Mouse (Mus musculus) gastrocnemius, postnatal 10 days (tissue): ENCODE results near the gene Sypl2. TPM values are rescaled to one million over a fixed set of nuclear protein-coding genes. Genes with fewer than 3 reads are reported as not detected.
"Not testable (repeated sequence)": the region's sequence is repeated elsewhere in the genome, so short reads cannot be mapped to it uniquely, and the experiment has no call there.

Source experiments
- DNase-seq: peaks from one replicate; pipeline ENCODE4 v3.0.0; 2021; ENCODE audit warnings: mixed read lengths
- long read RNA-seq, 2 experiments: library from polyadenylated mRNA; stranded (forward); transcript quantifications; one replicate each; pipeline ENCODE4 v2.0.0; 2021
- total RNA-seq, 2 experiments: library from RNA; stranded (reverse); gene quantifications; 2 replicates each; pipeline ENCODE4 v1.2.3; 2021

Sypl2 gene
- 1,000 to 10,000 TPM in 1 of 2 experiments, 100 to 1,000 TPM in 1; 890 to 1,000 TPM for total RNA-seq
- long read RNA-seq, experiment 1, full-length matches to known transcripts = 1,917 of 2,289 reads
- long read RNA-seq, experiment 1, partial matches to known transcripts = 123 of 2,289 reads
- long read RNA-seq, experiment 1, other reads (novel, unspliced or antisense) = 249 of 2,289 reads
- long read RNA-seq, experiment 2, full-length matches to known transcripts = 1,736 of 2,117 reads
- long read RNA-seq, experiment 2, partial matches to known transcripts = 114 of 2,117 reads
- long read RNA-seq, experiment 2, other reads (novel, unspliced or antisense) = 267 of 2,117 reads

GRCm38 (mm10) chr3:108226558-108227350 is at the start of gene Sypl2:
Gene Sypl2, minus strand, starts transcription at chr3:108226648.
- DNase-seq = peak; percentile 78

GRCm38 (mm10) chr3:108259319-108259718 is 32.9 kb upstream of the Sypl2 start:
- DNase-seq = no peak

- DNase-seq = no peak
Observed at GRCm38 (mm10) chr3:108257831-108258500, 31.5 kb upstream of the Sypl2 start.

GRCm38 (mm10) chr3:108256719-108257637 is 30.5 kb upstream of the Sypl2 start, which contains the start of gene Psma5:
Gene Psma5, plus strand, starts transcription at chr3:108256926.
- peak; percentile 95 for DNase-seq

DNA sequence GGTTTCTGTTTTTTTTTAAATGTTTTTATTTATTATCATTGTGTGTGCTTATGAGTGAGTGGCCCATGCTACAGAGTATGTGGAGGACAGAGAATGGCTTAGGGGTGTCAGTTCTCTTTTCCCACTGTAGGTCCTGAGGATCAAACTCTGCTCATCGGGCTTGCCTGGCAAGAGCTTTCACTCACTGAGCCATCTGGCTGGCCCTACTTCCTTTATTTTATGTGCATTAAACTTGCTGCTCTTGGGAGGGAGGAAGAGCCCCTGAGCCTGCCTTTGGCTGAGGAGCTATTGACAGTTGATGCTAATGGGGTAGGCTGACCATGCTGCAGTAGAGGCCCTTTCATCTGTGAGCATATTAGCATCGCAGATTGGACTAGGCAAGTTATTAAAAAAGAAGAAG is 20.4 kb upstream of the Sypl2 start:
- DNase-seq = no peak

- DNase-seq = no peak
Observed at GRCm38 (mm10) chr3:108241243-108241839, 14.9 kb upstream of the Sypl2 start.

DNA sequence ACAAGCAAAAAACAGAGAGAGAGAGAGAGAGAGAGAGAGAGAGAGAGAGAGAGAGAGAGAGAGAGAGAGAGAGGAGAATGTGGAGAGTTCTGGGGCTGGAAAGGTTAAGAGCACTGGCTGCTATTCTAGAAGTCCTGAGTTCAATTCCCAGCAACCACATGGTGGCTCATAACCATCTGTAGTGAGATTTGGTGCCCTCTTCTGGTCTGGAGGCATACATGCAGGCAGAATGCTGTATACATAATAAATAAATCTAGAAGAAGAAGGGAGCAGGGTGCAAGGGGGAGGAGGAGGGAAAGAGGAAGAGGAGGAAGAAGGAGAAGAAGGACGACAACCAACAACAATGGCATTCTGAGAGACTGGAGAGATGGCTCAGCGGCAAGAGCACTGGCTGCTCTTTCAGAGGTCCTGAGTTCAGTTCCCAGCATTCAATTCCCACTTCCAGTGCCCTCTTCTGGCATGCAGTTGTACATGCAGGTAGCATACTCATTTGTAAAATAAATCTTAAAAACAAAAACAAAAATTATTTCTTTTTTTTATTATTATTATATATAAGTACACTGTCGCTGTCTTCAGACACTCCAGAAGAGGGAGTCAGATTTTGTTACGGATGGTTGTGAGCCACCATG is 11.1 kb upstream of the Sypl2 start:
- DNase-seq = not testable (repeated sequence)

DNA sequence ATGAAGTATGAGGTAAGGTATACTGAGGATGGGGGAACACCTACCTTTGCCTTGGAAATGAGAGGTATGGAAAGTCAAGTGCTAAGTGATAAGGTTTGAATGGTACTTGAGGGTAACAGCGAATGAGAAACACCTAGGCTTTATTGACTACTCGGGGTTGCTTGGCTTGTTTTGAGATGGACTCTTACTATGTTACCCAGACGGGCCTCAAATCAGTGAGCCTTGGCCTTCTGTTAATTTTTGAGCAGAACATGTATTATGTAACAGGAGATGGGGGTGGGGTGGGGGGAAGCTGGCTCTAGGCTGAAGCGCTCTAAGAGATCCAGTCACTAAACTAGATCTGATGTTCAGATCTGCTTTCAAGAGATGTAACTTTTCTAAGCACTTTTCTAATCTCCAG is 5.2 kb upstream of the Sypl2 start:
- DNase-seq = no peak

- no peak for DNase-seq
Observed at GRCm38 (mm10) chr3:108227521-108227920, 1.1 kb upstream of the Sypl2 start.

- DNase-seq = peak; percentile 65
Observed at GRCm38 (mm10) chr3:108225711-108226557, 514 bp downstream of the Sypl2 start.

DNA sequence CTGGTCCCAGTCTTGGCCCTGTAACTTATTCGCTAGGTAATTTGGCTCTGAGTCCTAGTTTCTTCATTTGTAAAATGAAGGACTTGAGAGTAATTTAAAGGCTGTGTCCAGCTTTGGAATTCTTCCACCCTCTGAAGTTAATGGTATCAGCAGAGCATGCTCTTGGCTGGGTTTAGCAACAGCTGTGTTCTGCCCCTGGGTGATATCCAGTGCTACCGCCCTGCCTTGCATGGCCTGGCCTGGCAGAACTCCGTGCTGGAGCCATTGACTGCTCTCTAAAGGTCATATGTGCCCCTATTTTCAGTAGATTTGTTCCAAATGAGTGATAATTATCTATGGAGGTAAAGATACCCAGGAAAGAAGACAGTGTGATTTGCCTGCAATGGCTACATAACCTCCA is 5.8 kb downstream of the Sypl2 start:
- DNase-seq = no peak

- DNase-seq = no peak
Observed at GRCm38 (mm10) chr3:108214734-108215133, 11.7 kb downstream of the Sypl2 start.

- peak; percentile 66 for DNase-seq
Observed at GRCm38 (mm10) chr3:108212406-108212805, 14.0 kb downstream of the Sypl2 start.

DNA sequence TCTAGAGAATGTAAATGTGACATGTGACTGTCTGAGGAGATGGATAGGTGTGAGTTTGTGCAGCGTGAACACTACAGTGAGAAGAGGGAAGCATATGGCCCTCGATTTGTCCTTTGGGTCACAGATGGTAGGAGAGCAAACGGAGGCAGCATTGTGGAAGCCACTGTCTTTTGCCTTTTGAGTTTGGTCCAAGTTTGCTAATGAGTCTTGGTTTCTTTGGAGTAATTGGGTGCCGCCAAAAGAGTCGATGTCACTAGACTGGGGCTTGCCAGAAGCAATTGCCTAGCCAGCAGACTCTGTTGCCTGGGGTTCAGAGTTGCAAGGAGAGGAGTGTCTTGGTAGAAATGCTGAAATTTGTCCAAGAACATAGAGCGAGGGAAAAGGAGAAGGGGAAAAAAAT is 14.6 kb downstream of the Sypl2 start:
- DNase-seq = no peak

- DNase-seq = peak; percentile 74
Observed at GRCm38 (mm10) chr3:108210771-108211139, 15.7 kb downstream of the Sypl2 start, which contains the start of gene Atxn7l2. Gene Atxn7l2, minus strand, starts transcription at chr3:108210934.

DNA sequence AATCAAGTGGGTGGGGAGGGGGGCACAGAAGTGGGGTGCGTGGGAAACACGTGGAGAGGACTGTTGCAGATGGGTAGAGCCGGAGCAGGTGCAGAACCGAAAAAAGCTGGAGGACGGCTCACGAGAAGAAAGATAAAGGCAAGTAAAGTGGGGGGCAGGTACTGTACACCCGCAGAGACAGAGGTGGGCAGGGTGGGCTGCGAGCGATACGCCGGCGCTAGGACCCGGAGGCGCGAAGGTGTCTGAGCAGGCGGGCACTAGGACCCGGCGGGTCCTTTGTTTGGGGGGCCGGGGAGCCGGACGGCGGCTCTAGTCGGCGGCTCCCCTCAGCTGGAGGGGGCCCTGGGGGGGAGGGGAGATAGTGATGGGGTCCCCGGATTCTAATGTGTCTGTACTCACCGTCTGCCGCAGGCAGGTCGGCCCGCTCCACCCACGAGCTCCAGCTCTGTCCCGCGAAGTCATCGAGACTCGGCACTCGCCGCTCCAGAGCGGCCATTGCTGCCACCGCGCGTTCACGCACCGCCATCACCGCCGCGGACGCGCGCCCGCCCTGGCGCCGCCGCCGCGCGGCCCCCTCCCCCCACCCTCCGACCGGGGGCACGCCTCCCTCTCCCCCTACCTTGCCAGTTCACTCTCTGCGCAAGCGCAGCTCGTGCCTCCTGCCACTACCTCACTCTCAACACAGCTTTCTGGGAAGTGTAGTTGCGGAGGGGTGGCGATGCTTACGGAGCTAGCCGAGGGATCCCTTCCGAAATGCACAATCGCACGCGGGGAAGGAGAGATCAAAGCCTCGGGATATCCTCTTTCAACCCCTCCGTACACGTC is 16.3 kb downstream of the Sypl2 start:
- DNase-seq = peak; percentile 92

GRCm38 (mm10) chr3:108209536-108209935 is 16.9 kb downstream of the Sypl2 start:
- DNase-seq = no peak

DNA sequence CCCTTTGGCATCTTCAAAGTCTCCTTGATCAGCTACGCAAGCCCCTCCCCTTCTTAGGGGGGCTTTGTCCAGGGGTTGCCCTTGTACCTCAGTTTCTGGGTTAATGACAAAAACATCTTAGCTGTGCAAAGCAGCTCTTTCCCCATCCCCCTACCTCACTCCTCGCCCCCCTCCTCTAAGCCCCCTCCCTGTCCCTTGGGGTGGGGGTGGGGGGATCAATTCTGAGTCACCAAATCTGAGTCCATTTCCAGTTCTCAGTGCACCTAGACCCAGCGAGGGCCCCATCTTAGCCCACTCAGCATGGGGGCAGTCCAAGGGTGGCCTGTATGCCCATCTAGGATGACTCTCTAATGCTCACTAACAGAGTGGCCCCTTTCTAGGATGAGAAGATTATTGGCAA is 17.4 kb downstream of the Sypl2 start:
- DNase-seq = no peak
